Mouse (Mus musculus) heart, embryonic 14.5 days (tissue): ENCODE measurements at regions not wholly inside any gene's neighbourhood (a gene's known extent, or its start where the extent isn't known, plus 50 kb on each side); places are given as distances from the start of the nearest gene placed in this dataset.

Experiments used
- ATAC-seq: fragments of 200-750 bp; cut with Nextera tagmentation; 2 replicates; pipeline ENCODE4 v1.8.0; 2017; ENCODE audit warnings: low read depth, moderate TSS enrichment; ENCODE audit not compliant: insufficient number of reproducible peaks, insufficient read depth, low FRiP score
- H3K27ac ChIP-seq, 2 experiments: fragments of 200-500 bp in 1 of 2; fragments of 300-500 bp in 1 of 2; sonication (generic) in 1 of 2; replicated peaks in 1 of 2; 2 replicates each; pipeline ENCODE4 v1.5.1; 2012 to 2014; ENCODE audit warnings: low read depth in 2 of 2, low read length in 2 of 2, control low read depth in 1 of 2, mild to moderate bottlenecking in 1 of 2, mixed read lengths in 1 of 2; ENCODE audit not compliant: control insufficient read depth in 1 of 2, insufficient read depth in 1 of 2
- H3K27me3 ChIP-seq: fragments of 300-500 bp; sonication (generic); 2 replicates; pipeline ENCODE4 v1.6.1; 2014; ENCODE audit warnings: mild to moderate bottlenecking, low read length, control low read depth; ENCODE audit not compliant: control insufficient read depth, insufficient read depth
- H3K36me3 ChIP-seq: fragments of 300-500 bp; sonication (generic); 2 replicates; pipeline ENCODE4 v1.6.1; 2014; ENCODE audit warnings: mild to moderate bottlenecking, control low read depth, low read length, mixed read lengths; ENCODE audit not compliant: control insufficient read depth, insufficient read depth
- H3K4me1 ChIP-seq, 2 experiments: fragments of 200-500 bp in 1 of 2; fragments of 300-500 bp in 1 of 2; sonication (generic) in 1 of 2; 2 replicates each; pipeline ENCODE4 v1.6.1; 2012 to 2014; ENCODE audit warnings: low read length in 2 of 2, control low read depth in 1 of 2, mixed read lengths in 1 of 2; ENCODE audit not compliant: control insufficient read depth in 2 of 2, insufficient read depth in 2 of 2
- H3K4me2 ChIP-seq: fragments of 300-500 bp; sonication (generic); 2 replicates; pipeline ENCODE4 v1.6.1; 2014; ENCODE audit warnings: mild to moderate bottlenecking, low read length
- H3K4me3 ChIP-seq, 2 experiments: fragments of 200-500 bp in 1 of 2; fragments of 300-500 bp in 1 of 2; sonication (generic) in 1 of 2; 2 replicates each; pipeline ENCODE4 v1.5.1; 2012 to 2014; ENCODE audit warnings: low read length in 2 of 2, mild to moderate bottlenecking in 2 of 2, control low read depth in 1 of 2, low read depth in 1 of 2, moderate library complexity in 1 of 2; ENCODE audit not compliant: control insufficient read depth in 1 of 2, insufficient read depth in 1 of 2
- H3K9ac ChIP-seq: fragments of 300-500 bp; sonication (generic); 2 replicates; pipeline ENCODE4 v1.6.1; 2014; ENCODE audit warnings: mild to moderate bottlenecking, low read length
- H3K9me3 ChIP-seq: fragments of 300-500 bp; sonication (generic); 2 replicates; pipeline ENCODE4 v1.6.1; 2016; ENCODE audit warnings: low read length, control low read depth; ENCODE audit not compliant: control insufficient read depth
- WGBS: fragments of 180-500 bp; shearing (Covaris S2); extraction: QIAGEN DNeasy Blood & Tissue Kit; methylation state at CpG from one replicate; pipeline ENCODE4 v1.1.7; 2014; 5-methylcytosine and 5-hydroxymethylcytosine counted together

DNA sequence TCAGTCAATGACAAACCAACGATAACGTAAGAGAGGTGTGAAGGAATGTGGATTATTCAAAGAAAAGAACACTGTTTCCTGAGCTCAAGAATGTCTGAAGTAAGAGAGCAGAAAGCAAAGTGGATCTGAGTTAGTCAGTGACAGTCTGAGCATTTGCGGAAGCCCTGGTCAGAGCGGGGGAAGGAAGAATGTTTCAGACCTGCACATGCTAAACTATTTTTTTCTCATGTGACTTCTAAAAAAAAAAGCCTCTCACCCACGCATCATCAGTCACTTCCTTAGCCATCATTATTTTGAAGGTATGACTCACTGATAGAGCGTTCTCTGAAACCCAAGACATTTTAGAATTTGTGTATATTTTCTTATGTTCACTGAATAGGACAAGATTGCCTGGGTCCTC, 70.2 kb upstream of the Rasa1 start:
- no peak overlapping the region for H3K27ac ChIP-seq
- 65% methylated on average over 6 of the region's 6 CpGs for WGBS

GRCm38 (mm10) chr13:85352061-85352460, 63.1 kb upstream of the Rasa1 start:
- H3K4me2 ChIP-seq = no peak overlapping the region
- no peak overlapping the region for H3K9ac ChIP-seq
- H3K4me3 ChIP-seq = no peak overlapping the region
- no peak overlapping the region for H3K27ac ChIP-seq
- no peaks in the 10 kb centered on the region for H3K27me3 ChIP-seq
- no peaks in the 10 kb centered on the region for H3K36me3 ChIP-seq
- no peak for ATAC-seq
- WGBS = 65% methylated on average over 3 of the region's 3 CpGs
- no peaks in the 10 kb centered on the region for H3K4me1 ChIP-seq
- H3K9me3 ChIP-seq = no peaks in the 10 kb centered on the region

More for the DNA sequence above, 70.2 kb upstream of the Rasa1 start:
- H3K9ac ChIP-seq = no peak overlapping the region
- H3K4me3 ChIP-seq = no peak overlapping the region
- H3K4me1 ChIP-seq = no peaks in the 10 kb centered on the region
- no peaks in the 10 kb centered on the region for H3K36me3 ChIP-seq
- no peak for ATAC-seq
- H3K27me3 ChIP-seq = no peaks in the 10 kb centered on the region
- H3K9me3 ChIP-seq = no peaks in the 10 kb centered on the region
- H3K4me2 ChIP-seq = no peak overlapping the region
